Mouse (Mus musculus) stomach, postnatal 0 days (tissue): ENCODE data around the gene Tent5c. TPM values are rescaled to one million over a fixed set of nuclear protein-coding genes. Genes with fewer than 3 reads are reported as not detected.

Experiments
- ATAC-seq: fragments of 200-750 bp; cut with Nextera tagmentation; 2 replicates; pipeline ENCODE4 v1.8.0; 2017; ENCODE audit not compliant: low FRiP score, low TSS enrichment
- DNase-seq: peaks from one replicate; pipeline ENCODE4 v3.0.0-alpha.2; 2016; ENCODE audit warnings: low spot score
- H3K27ac ChIP-seq: fragments of 300-500 bp; sonication (generic); replicated peaks from 2 replicates; pipeline ENCODE4 v1.5.1; 2014; ENCODE audit warnings: mild to moderate bottlenecking, control low read depth
- H3K27me3 ChIP-seq: fragments of 300-500 bp; sonication (generic); 2 replicates; pipeline ENCODE4 v1.6.1; 2014; ENCODE audit warnings: low read length; ENCODE audit not compliant: control insufficient read depth, insufficient read depth
- H3K36me3 ChIP-seq: fragments of 300-500 bp; sonication (generic); 2 replicates; pipeline ENCODE4 v1.6.1; 2014; ENCODE audit warnings: low read length, mixed read lengths; ENCODE audit not compliant: control insufficient read depth, insufficient read depth
- H3K4me1 ChIP-seq: fragments of 300-500 bp; sonication (generic); replicated peaks from 2 replicates; pipeline ENCODE4 v1.6.1; 2014; ENCODE audit warnings: antibody characterized with exemption; ENCODE audit not compliant: control insufficient read depth, insufficient read depth
- H3K4me2 ChIP-seq: fragments of 300-500 bp; sonication (generic); replicated peaks from 2 replicates; pipeline ENCODE4 v1.6.1; 2014; ENCODE audit warnings: low read depth, mild to moderate bottlenecking, control low read depth, moderate library complexity
- H3K4me3 ChIP-seq: fragments of 300-500 bp; sonication (generic); 2 replicates; pipeline ENCODE4 v1.5.1; 2014; ENCODE audit warnings: low read depth, low read length, control low read depth
- H3K9ac ChIP-seq: fragments of 300-500 bp; sonication (generic); 2 replicates; pipeline ENCODE4 v1.6.1; 2014; ENCODE audit warnings: mild to moderate bottlenecking, low read length, control low read depth, mixed read lengths
- H3K9me3 ChIP-seq: fragments of 300-500 bp; sonication (generic); 2 replicates; pipeline ENCODE4 v1.6.1; 2016; ENCODE audit warnings: low read length; ENCODE audit not compliant: control insufficient read depth
- CTCF ChIP-seq: IDR thresholded peaks from 2 replicates; pipeline ENCODE4 v1.5.1; 2016; ENCODE audit warnings: antibody characterized with exemption, low read depth, mild to moderate bottlenecking, moderate library complexity
- EP300 ChIP-seq: optimal IDR thresholded peaks from 2 replicates; pipeline ENCODE3; 2016; ENCODE audit warnings: antibody characterized with exemption
- WGBS: fragments of 180-500 bp; shearing (Covaris S2); extraction: QIAGEN DNeasy Blood & Tissue Kit; methylation state at CpG from one replicate; pipeline ENCODE4 v1.1.7; 2014; 5-methylcytosine and 5-hydroxymethylcytosine counted together
- polyA plus RNA-seq: library from polyadenylated mRNA; unstranded; fragments of >200 nt; fragmentation: Nextera tagmentation; extraction: Ambion mirVana; gene quantifications from 2 replicates; pipeline ENCODE4 v1.2.1, GENCODE M21; 2015

Gene Tent5c
- polyA plus RNA-seq, 1 experiment from 2014 or later, result 2.5 TPM

GRCm38 (mm10) chr3:100495456-100495855 lies 6.3 kb upstream of the Tent5c start:
- H3K9ac ChIP-seq, result no peak overlapping the region
- no peak overlapping the region for H3K4me3 ChIP-seq
- no peaks in the 10 kb centered on the region for H3K36me3 ChIP-seq
- H3K4me1 ChIP-seq, result no peaks in the 10 kb centered on the region
- H3K9me3 ChIP-seq, result no peaks in the 10 kb centered on the region
- H3K27ac ChIP-seq, result no peak overlapping the region
- TF ChIP-seq EP300, result no peak
- TF ChIP-seq CTCF, result no peak
- 85% methylated on average over 16 of the region's 16 CpGs for WGBS
- no peak overlapping the region for H3K4me2 ChIP-seq
- no peaks in the 10 kb centered on the region for H3K27me3 ChIP-seq
- no peak for DNase-seq
- ATAC-seq, result no peak

- Histone ChIP-seq H3K9ac (no peak overlapping the region), H3K4me1 (no peaks in the 10 kb centered on the region), H3K4me3 (no peak overlapping the region), H3K9me3 (no peaks in the 10 kb centered on the region), H3K27me3 (no peaks in the 10 kb centered on the region), H3K4me2 (no peak overlapping the region), H3K36me3 (no peaks in the 10 kb centered on the region), H3K27ac (no peak overlapping the region)
- 70% methylated on average over 5 of the region's 5 CpGs for WGBS
- ATAC-seq (no peak), DNase-seq (no peak)
- no peak for TF ChIP-seq CTCF
- no peak for TF ChIP-seq EP300
Measured at GRCm38 (mm10) chr3:100494912-100495311, 5.8 kb upstream of the Tent5c start.

GRCm38 (mm10) chr3:100490010-100490300 lies 831 bp upstream of the Tent5c start:
- no peak for DNase-seq
- peak overlapping the region; percentile 68 for H3K4me3 ChIP-seq
- H3K4me2 ChIP-seq, result peak overlapping the region; percentile 95
- no peak overlapping the region; the same call in 1 of the 2 replicates for H3K9ac ChIP-seq
- H3K9me3 ChIP-seq, result no peaks in the 10 kb centered on the region
- H3K27ac ChIP-seq, result no peak overlapping the region
- no peaks in the 10 kb centered on the region for H3K36me3 ChIP-seq
- TF ChIP-seq EP300 (no peak), CTCF (no peak)
- no peaks in the 10 kb centered on the region for H3K27me3 ChIP-seq
- no peak; the same call in 1 of the 2 replicates for ATAC-seq
- H3K4me1 ChIP-seq, result 0 out of 2 replicates have a peak, but pooled peaks cover 3% of the 10 kb centered on the region
- 22% methylated on average over 4 of the region's 4 CpGs for WGBS

GRCm38 (mm10) chr3:100488251-100489132 lies 632 bp downstream of the Tent5c start:
- H3K9ac ChIP-seq, result peak overlapping the region; percentile 58
- H3K9me3 ChIP-seq, result no peaks in the 10 kb centered on the region
- WGBS, result under 1% methylated on average over 65 of the region's 66 CpGs
- peak overlapping the region; percentile 49 for H3K27ac ChIP-seq
- H3K4me1 ChIP-seq, result 0 out of 2 replicates have a peak, but pooled peaks cover 3% of the 10 kb centered on the region
- no peaks in the 10 kb centered on the region for H3K36me3 ChIP-seq
- peak; percentile 53 for DNase-seq
- TF ChIP-seq EP300, result no peak
- TF ChIP-seq CTCF, result no peak
- peak overlapping the region; percentile 68 for H3K4me3 ChIP-seq
- H3K4me2 ChIP-seq, result peak overlapping the region; percentile 95
- no peaks in the 10 kb centered on the region for H3K27me3 ChIP-seq
- ATAC-seq, result peak; percentile 9; the same call in 1 of the 2 replicates

GRCm38 (mm10) chr3:100487046-100487445 lies 2.1 kb downstream of the Tent5c start:
- WGBS, result 59% methylated on average over 2 of the region's 2 CpGs
- Histone ChIP-seq H3K27ac (no peak overlapping the region), H3K36me3 (no peaks in the 10 kb centered on the region), H3K27me3 (no peaks in the 10 kb centered on the region), H3K9me3 (no peaks in the 10 kb centered on the region), H3K4me1 (0 out of 2 replicates have a peak, but pooled peaks cover 3% of the 10 kb centered on the region), H3K9ac (no peak overlapping the region), H3K4me2 (peak overlapping the region; percentile 29; the same call in 1 of the 2 replicates), H3K4me3 (0 out of 2 replicates have a peak overlapping the region, but pooled peaks have one; percentile 10)
- TF ChIP-seq CTCF, result no peak
- no peak for TF ChIP-seq EP300
- DNase-seq (peak; percentile 59), ATAC-seq (no peak)
